Mouse (Mus musculus) layer of hippocampus, adult 9-10 months (tissue): ENCODE data around the gene D930048N14Rik.
"Not testable (repeated sequence)": the region's sequence is repeated elsewhere in the genome, so short reads cannot be mapped to it uniquely, and the experiment has no call there.

ENCODE experiments used
- DNase-seq: peaks from one replicate; pipeline ENCODE4 v3.0.0; 2022; ENCODE audit warnings: low spot score

D930048N14Rik gene

DNA sequence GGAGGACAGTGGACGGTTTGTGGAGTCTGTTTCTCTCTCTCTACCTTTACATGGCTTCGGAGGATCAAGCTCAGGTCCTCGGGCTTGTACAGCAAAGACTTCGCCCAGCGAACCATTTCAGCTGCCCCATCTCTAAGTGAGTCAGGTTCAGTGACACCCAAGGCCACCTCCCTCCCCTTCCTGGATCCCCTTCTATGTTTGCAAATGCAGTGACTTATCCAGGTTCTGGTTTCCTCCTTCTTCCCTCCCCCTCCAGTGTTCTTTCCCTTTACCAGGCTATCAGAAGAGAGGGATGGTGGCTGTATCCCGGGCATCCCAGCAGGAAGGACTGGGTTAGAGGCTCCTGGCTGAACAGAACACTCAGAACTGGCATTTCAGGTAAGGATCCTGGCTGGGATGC is 3.0 kb downstream of the D930048N14Rik start:
- no peak for DNase-seq

DNA sequence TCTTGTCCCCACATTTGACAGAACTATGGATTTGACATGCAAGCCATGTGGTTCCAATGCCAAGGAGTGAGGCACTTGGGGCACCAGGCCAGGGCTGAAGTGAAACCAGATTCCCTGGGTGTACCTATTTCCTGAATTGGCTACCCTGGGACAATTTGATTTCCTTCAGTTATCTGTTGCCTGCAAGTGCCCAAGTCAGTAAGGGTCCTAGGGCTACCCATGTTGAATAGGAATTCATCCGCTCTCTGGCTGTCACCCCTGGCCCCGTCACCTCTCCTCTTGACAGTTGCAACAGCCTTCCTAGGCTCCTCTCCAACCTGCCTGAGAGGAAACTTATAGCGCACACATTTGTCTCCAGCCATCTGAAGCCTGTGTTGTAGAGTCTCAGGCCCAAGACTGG is 4.1 kb downstream of the D930048N14Rik start:
- no peak for DNase-seq

DNA sequence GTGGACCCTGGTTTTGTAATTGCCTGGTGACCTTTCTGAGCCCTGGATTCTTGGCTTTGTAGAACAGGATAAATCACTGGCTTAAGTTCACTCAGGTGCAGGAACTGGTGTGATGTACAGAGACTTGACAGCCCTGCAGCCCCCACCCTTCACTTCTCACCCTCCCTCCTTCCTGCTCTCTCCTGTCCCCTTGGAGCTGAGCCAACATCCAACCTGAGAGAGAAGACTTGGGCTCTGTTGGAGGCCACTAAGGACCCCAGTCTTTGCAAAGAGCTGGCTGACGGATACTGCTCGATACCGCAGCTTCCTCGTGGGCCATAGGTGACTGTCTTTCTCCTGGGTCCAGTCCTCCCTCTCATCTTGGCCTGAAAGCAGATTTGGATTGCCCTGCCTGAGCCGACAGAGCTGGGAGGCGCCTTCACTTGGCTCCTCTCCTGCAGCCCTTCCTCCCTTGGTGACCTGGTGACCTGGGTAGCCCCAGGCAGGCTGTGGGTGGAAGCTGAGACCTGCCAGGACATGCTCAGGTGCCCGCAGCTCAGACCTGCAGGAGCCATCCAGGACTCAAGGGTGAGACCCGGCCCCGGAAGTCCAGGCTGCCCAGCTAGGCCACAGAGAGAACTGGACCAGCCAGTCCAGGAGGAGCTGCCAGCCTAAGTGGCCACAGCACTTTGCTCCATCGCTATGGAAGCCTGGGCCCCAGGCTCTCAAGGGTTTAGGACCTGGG is 6.2 kb downstream of the D930048N14Rik start:
- DNase-seq: no peak

DNA sequence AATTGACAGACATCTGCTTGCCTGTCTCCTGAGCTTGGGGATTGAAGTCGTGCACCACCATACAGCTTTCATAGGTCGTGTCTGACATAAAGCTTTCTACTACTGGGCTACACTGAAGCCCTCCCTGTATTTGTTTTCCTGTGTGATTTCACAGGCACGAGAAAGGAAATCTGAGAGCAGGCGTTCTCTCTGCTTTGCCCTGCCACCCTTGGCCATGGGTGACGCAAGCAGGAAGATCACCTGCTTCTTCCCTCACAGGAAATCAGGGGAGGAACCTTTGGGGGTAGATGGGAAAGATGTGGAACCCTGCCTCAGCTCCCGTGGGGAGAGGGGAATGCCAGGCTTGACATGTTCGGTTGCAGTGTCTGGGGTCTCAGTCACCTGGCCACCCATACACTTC is 7.5 kb downstream of the D930048N14Rik start:
- DNase-seq: no peak

DNA sequence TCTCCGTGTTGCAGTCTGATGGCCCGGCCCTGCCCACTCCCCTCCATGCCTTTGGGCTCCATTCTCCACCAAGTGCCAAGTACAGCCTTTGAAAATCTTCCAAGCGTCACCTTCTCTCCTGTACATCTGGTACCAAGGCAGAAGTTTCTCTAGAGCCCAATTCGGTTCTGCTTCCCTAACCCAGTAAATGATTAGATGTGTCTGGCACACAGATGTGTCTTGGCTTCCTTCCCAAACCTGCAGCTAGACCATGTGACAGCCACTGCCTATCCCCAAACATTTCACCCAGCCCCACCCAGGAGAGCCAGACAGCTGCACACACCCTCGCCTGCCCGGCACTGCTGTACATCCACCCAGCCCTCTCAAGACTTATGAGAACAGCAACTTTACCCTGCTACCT is 8.0 kb downstream of the D930048N14Rik start:
- DNase-seq: no peak

DNA sequence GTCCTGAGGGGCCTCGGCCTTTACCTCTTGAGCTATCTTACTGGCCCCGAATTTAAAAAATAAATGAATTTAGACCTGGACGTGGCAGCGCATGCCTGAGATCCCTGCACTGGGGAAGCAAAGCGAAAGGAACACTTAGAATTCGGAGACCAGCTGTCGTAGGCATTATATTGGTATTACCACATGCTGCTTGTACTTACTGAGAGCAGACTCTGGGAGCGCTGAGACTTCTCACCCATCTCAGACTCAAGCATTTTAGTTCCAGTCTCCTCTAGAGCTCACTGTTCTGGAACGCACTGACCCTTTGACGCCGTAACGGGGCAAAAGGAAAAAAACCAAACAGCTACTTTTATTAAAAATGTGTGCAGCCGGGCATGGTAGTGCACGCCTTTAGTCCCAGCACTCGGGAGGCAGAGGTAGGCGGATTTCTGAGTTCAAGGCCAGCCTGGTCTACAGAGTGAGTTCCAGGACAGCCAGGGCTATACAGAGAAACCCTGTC is 11.2 kb downstream of the D930048N14Rik start:
- no peak for DNase-seq

- no peak for DNase-seq
These were observed 11.9 kb downstream of the D930048N14Rik start for GRCm38 (mm10) chr11:51662632-51663031.

DNA sequence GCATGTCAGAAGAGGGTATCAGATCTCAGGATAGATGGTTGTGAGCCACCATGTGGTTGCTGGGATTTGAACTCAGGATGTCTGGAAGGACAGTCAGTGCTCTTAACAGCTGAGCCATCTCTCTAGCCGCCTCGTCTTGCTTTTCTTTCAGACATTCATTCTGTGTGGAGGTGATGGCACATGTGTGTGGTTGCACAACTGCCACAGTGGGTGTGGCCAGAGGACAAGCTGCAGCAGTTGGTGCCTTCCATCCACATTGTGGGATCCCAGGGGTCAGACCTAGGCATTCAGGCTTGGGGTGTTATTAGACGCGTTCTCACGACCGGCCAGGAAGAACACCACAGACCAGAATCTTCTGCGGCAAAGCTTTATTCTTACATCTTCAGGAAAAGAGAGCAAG is 14.0 kb downstream of the D930048N14Rik start:
- not testable (repeated sequence) for DNase-seq

DNA sequence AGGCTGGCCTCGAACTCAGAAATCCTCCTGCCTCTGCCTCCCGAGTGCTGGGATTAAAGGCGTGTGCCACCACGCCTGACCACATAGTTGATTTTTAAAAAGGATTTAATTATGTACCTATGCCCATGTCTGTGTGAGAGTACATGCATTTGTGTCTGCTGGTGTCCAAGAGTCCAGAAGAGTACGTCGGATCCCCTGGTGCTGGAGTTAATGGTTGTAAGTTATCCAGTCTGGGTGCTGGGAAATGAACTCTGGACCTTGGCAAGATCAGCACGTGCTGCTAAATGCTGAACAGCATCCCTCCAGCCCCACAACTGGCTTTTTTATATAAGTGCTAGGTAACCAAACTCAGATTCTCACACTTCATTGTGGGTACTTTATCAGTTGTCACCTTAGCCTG is 20.1 kb downstream of the D930048N14Rik start:
- DNase-seq: no peak

DNA sequence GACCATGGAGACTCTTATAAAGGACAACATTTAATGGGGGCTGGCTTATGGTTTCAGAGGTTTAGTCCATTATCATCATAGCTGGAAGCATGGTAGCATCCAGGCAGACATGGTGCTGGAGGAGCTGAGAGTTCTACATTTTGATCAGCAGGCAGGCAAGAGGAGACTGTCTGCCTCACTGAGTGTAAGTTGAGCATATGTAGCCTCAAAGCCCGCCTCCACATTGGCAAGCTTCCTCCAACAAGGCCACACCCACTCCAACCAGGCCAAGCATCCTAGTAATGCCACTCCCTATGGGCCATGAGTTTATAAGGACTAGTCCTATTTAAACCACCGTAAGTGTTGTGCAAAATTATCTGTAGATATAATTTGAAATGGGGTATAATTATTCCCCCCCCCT is 20.6 kb downstream of the D930048N14Rik start:
- DNase-seq: no peak

DNA sequence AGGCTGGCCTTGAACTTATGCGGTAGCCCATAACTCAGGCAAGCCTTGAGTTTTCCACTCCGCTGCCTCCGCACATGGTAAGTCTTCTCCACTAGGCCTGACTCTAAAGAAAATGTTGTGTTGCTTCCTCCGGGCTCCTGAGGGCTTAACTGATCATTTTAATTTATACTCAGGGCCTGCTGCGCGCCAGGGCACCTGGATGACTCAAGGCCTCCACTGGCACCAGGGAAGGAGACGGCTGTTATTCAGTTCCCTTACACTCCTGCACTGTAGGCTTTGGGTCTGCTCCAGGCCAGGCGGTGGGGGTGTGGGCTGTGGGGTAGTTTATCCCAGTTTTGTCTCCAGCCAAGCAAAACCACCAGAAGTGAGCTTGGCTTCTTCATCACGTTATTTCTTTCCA is 22.5 kb downstream of the D930048N14Rik start:
- DNase-seq: no peak

- DNase-seq: no peak
These were observed 24.6 kb downstream of the D930048N14Rik start for GRCm38 (mm10) chr11:51675386-51675785.

GRCm38 (mm10) chr11:51677737-51678418 is 27.1 kb downstream of the D930048N14Rik start:
- DNase-seq: no peak

GRCm38 (mm10) chr11:51679466-51679865 is 28.7 kb downstream of the D930048N14Rik start:
- DNase-seq: no peak

DNA sequence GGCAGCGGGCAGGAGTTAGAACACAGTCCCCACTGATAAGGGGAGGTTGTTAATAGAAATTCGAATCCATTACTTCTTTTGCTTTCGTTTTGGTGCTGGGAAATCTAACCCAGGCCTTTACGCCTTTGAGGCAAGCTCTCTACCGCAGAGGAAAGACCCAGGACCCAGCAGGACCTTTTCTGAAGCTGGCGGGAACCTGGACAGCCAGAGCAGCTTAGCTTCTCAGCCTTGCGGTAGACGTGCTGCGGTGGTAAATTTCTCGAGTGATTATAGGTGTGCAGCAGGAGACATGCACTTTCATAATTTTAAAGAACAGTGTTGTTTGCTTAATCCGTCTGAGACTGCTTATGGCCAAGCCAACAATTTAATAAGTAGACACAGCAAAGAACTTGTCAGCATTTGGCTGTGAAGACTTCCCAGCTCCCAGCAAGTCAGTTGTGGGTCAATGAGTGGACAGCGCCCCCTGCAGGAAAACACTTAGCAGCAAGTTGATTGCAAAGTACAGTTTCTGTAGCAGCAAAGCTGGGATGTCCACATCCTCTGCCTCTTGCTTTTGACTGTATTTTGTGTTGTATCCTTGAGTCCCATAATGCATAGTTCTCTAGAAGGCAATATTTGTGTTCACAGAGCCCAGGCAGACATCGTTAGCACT is 30.7 kb downstream of the D930048N14Rik start:
- peak; percentile 67 for DNase-seq

DNA sequence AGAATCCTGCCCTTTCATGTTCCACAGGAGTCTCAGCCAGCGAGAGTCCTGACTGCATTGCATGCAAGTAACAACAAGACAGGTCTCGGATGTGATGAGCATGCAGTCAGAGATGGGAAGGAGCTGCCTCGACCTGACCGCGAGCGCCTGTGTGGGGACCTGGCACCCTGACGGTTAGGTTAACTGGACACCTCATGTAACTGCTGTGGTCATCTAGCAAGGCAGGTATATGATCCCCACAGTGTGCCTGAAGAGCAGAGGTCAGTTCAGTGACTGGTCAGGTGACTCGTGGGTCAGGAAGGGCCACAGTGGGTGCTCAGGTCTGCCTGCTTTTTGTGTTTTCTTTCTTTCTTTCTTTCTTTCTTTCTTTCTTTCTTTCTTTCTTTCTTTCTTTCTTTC is 31.2 kb downstream of the D930048N14Rik start:
- DNase-seq: no peak

DNA sequence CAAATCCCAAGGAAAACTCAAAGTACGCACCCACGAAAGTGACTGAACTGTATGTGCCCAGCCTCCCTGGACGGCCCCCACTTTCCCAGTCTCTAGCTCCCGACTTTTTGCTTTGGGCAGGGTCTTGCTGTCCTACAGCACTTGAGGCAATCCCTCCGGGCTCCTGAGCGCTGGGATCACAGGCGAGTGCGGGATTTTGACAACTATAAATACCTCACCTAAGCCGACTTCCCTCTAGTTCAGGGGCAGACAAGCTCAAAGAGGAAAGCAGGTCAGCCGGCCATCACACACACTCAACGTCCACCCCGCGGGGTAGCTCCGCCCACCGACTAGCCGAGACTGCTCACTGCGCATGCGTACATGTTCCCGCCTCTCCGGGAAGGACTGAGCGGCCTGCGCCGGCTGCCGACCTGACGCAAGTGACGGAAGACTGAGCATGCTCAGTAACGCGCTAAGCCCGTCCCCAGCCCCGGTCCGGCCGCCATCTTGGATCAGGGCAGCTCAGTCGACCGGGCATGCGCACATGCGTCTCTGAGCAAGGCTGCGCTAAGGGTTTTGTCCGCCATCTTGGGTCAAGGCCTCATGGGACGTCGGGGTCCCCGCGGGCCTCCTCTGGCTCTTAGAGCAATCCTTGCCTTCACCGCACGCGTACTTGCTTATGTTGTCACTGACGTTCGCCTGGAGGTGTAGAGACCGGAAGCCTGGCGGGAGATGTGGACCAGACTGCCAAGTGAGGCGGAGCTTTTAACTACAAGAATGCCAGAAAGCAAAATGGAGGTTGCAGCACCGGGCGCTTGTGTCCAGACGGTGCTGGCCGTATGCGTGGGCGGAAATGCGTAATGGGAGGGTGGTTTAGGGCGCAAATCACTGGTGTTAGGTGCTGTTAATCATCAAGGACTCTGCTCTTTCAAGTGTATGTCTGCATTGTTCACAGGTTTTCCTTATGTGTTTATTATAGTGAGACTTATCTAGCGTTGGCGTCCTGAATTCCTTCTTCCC is 37.9 kb downstream of the D930048N14Rik start, which contains the start of gene 0610009B22Rik:
Gene 0610009B22Rik, minus strand, starts transcription at position 545 of the 999 bp plus-strand sequence.
- peak; percentile 98 for DNase-seq

DNA sequence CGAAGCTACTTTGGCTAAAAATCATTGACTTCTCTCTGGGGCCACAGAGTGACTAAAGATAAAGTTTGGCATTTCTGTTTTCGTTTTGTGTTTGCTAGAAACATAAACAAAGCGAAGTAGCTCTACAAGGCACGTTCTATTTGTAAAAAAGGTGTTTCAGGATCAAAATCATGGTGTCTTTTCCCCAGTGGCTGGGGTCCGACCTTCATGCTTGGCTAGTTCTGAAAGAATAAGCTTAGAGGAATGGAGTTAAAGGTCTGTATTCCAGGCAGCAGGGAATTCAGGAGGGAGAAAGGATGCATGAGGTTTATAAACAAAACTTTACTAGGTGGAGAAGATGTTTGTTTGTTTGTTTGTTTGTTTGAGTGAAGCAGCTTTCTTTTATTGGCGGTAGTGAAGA is 38.6 kb downstream of the D930048N14Rik start:
- no peak for DNase-seq

DNA sequence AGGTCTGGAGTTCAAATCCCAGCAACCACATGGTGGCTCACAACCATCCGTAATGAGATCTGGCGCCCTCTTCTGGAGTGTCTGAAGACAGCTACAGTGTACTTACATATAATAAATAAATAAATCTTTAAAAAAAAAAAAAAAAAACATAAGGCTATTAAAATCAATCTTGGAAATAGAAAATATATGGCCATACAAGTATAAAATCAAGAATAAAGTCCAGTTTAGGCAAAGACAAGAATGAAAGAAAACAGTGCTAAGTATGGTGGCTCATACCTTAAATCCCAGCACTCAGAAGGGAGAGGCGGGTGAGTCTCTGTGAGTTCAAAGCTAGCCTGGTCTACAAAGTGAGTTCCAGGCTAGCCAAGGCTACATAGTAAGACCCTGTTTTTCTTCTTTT is 39.8 kb downstream of the D930048N14Rik start:
- not testable (repeated sequence) for DNase-seq

- no peak for DNase-seq
These were observed 44.2 kb downstream of the D930048N14Rik start for GRCm38 (mm10) chr11:51694984-51695383.

DNA sequence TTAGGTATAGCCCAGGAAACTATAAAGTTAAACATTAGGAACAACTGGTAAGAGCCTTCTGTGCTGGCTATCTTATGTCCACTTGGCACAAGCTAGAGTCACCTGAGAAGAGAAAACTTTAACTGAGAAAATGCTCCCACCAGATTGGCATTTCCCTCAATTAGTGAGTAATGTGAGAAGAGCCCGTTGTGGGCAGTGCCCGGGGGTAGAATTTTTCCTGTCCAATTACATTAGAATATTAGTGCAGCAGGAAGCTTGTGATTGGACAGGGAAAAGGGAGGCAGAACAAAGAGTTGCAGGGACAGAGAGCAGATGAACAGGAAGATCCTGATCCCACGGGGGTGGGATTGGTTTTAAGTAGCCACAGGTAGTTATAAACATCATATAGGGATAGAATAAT is 52.1 kb downstream of the D930048N14Rik start:
- DNase-seq: no peak
